Comparison of ENCODE assay signal across 44 mouse cellular contexts in the genomic region with DNA sequence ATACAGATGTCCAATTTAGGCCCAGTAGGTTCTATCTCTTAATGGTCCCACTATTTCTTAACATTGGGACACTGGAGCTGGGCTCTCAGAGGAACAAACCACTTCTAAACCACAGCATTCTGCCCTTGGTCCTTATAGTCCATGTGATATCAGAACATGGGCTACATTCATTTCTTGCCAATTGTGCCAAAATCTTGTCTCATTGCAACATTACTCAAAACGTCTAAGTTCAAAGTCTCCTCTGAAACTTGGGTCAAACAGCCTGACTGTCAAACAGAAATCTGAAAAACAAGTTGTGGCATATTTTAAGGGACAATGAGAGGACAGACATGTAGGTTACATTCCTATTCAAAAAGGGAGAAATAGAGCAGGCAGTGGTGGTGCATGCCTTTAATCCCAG. TPM values are rescaled to one million over a fixed set of nuclear protein-coding genes. Genes with fewer than 3 reads are reported as not detected.
"Had no signal": no experiment of that assay in that cellular context is flagged by ENCODE, and none has a peak within 500 bp of the region (broad histone marks: within the 10 kb centered on the region; RNA-seq: fewer than 3 reads in every experiment).

No protein-coding gene starts in this region.

- H3K27ac ChIP-seq: left cerebral cortex, adult 2 months; limb, embryonic 10.5 days; limb, embryonic 12.5 days; limb, embryonic 13.5 days; limb, embryonic 15.5 days; liver, embryonic 13.5 days; liver, embryonic 14.5 days; liver, embryonic 15.5 days; lung, embryonic 15.5 days; macrophage; midbrain, embryonic 10.5 days; midbrain, embryonic 12.5 days; midbrain, embryonic 13.5 days; midbrain, embryonic 15.5 days; neural tube, embryonic 12.5 days had no signal

- H3K9me3 ChIP-seq: limb, embryonic 15.5 days; liver, embryonic 13.5 days; lung, embryonic 15.5 days had no signal

- H3K9ac ChIP-seq: limb, embryonic 12.5 days; limb, embryonic 13.5 days; limb, embryonic 15.5 days; liver, embryonic 13.5 days; liver, embryonic 14.5 days; liver, embryonic 15.5 days; liver, postnatal 0 days; lung, embryonic 14.5 days; lung, embryonic 15.5 days; midbrain, embryonic 12.5 days; midbrain, embryonic 13.5 days; midbrain, embryonic 15.5 days; neural tube, embryonic 12.5 days had no signal

- H3K27me3 ChIP-seq: limb, embryonic 12.5 days; limb, embryonic 13.5 days; limb, embryonic 15.5 days; liver, embryonic 13.5 days; liver, embryonic 15.5 days; lung, embryonic 15.5 days; megakaryocyte, embryonic 14.5 days; midbrain, embryonic 12.5 days; midbrain, embryonic 13.5 days; midbrain, embryonic 15.5 days; neural tube, embryonic 12.5 days had no signal

- DNase-seq: left cerebral cortex, postnatal 4 days; liver; liver, embryonic 13.5 days; liver, postnatal 0 days; lung, adult 18-20 months; lung, adult 2 months; lung, embryonic 14.5 days; lung, postnatal 10 days; lung, postnatal 14 days; lung, postnatal 36 days; lung, postnatal 4 days; midbrain, embryonic 14.5 days had no signal

- H3K4me1 ChIP-seq: limb, embryonic 10.5 days; limb, embryonic 12.5 days; limb, embryonic 13.5 days; limb, embryonic 15.5 days; liver, embryonic 13.5 days; liver, embryonic 15.5 days; lung, embryonic 15.5 days; megakaryocyte, embryonic 14.5 days; midbrain, embryonic 10.5 days; midbrain, embryonic 12.5 days; midbrain, embryonic 13.5 days; midbrain, embryonic 15.5 days; neural tube, embryonic 12.5 days had no signal

- H3K4me2 ChIP-seq: limb, embryonic 12.5 days; limb, embryonic 13.5 days; limb, embryonic 15.5 days; liver, embryonic 11.5 days; liver, embryonic 13.5 days; liver, embryonic 15.5 days; lung, embryonic 14.5 days; lung, embryonic 15.5 days; midbrain, embryonic 11.5 days; midbrain, embryonic 12.5 days; midbrain, embryonic 13.5 days; midbrain, embryonic 15.5 days; neural tube, embryonic 12.5 days had no signal

- H3K4me3 ChIP-seq: left cerebral cortex, adult 2 months; limb, embryonic 10.5 days; limb, embryonic 12.5 days; limb, embryonic 13.5 days; limb, embryonic 15.5 days; liver, embryonic 13.5 days; liver, embryonic 15.5 days; lung, embryonic 15.5 days; megakaryocyte, embryonic 14.5 days; midbrain, embryonic 10.5 days; midbrain, embryonic 12.5 days; midbrain, embryonic 13.5 days; midbrain, embryonic 15.5 days; myocyte; neural tube, embryonic 12.5 days had no signal

- H3K36me3 ChIP-seq: limb, embryonic 10.5 days; limb, embryonic 12.5 days; limb, embryonic 13.5 days; limb, embryonic 15.5 days; liver, embryonic 13.5 days; liver, embryonic 15.5 days; lung, embryonic 15.5 days; midbrain, embryonic 10.5 days; midbrain, embryonic 12.5 days; midbrain, embryonic 13.5 days; midbrain, embryonic 15.5 days; neural tube, embryonic 12.5 days had no signal

- ATAC-seq: liver, postnatal 0 days; lung, postnatal 0 days; midbrain, embryonic 13.5 days; midbrain, embryonic 15.5 days; midbrain, embryonic 16.5 days had no signal

RNA-seq across cellular contexts. Expression of gene Cyp3a57, which starts 27.9 kb away (rescaled TPM):
- total RNA-seq: left cerebral cortex, adult 18-20 months; left cerebral cortex, postnatal 14 days; left cerebral cortex, postnatal 25 days; megakaryocyte progenitor cell, adult 5-6 weeks; megakaryocyte, adult 5-6 weeks; megakaryocyte-erythroid progenitor cell, adult 5-6 weeks; midbrain, postnatal 0 days; monocyte, adult 5-6 weeks had no signal
- polyA plus RNA-seq: limb, embryonic 10.5 days; limb, embryonic 11.5 days; limb, embryonic 12.5 days; limb, embryonic 13.5 days; limb, embryonic 14.5 days; limb, embryonic 15.5 days; liver, embryonic 11.5 days; liver, embryonic 13.5 days; liver, embryonic 15.5 days; lung, adult 2 months; lung, embryonic 14.5 days; lung, embryonic 15.5 days; lung, embryonic 16.5 days; lung, postnatal 0 days; macrophage; midbrain, embryonic 10.5 days; midbrain, embryonic 11.5 days; midbrain, embryonic 12.5 days; midbrain, embryonic 13.5 days; midbrain, embryonic 14.5 days; midbrain, embryonic 15.5 days; midbrain, embryonic 16.5 days; midbrain, postnatal 0 days; myocyte; neural tube, embryonic 11.5 days; neural tube, embryonic 12.5 days had no signal
